Mouse (Mus musculus) intestine, postnatal 0 days (tissue): ENCODE measurements at regions not wholly inside any gene's neighbourhood (a gene's known extent, or its start where the extent isn't known, plus 50 kb on each side); places are given as distances from the start of the nearest gene placed in this dataset.

Experiments
- ATAC-seq: fragments of 200-750 bp; cut with Nextera tagmentation; 2 replicates; pipeline ENCODE4 v1.8.0; 2017; ENCODE audit warnings: mild to moderate bottlenecking, moderate TSS enrichment, moderate library complexity
- H3K27ac ChIP-seq: fragments of 300-500 bp; sonication (generic); 2 replicates; pipeline ENCODE4 v1.5.1; 2014; ENCODE audit warnings: mild to moderate bottlenecking, low read depth, low read length, moderate library complexity
- H3K27me3 ChIP-seq: fragments of 300-500 bp; sonication (generic); replicated peaks from 2 replicates; pipeline ENCODE4 v1.6.1; 2014; ENCODE audit warnings: low read length, mixed read lengths; ENCODE audit not compliant: control insufficient read depth, insufficient read depth
- H3K36me3 ChIP-seq: fragments of 300-500 bp; sonication (generic); 2 replicates; pipeline ENCODE4 v1.6.1; 2014; ENCODE audit warnings: mild to moderate bottlenecking, moderate library complexity; ENCODE audit not compliant: control insufficient read depth, insufficient read depth
- H3K4me1 ChIP-seq: fragments of 300-500 bp; sonication (generic); replicated peaks from 2 replicates; pipeline ENCODE4 v1.6.1; 2014; ENCODE audit warnings: antibody characterized with exemption, low read length, mixed read lengths; ENCODE audit not compliant: control insufficient read depth, insufficient read depth
- H3K4me2 ChIP-seq: fragments of 300-500 bp; sonication (generic); replicated peaks from 2 replicates; pipeline ENCODE4 v1.6.1; 2014; ENCODE audit warnings: low read depth, mild to moderate bottlenecking, moderate library complexity
- H3K4me3 ChIP-seq: fragments of 300-500 bp; sonication (generic); 2 replicates; pipeline ENCODE4 v1.5.1; 2014; ENCODE audit warnings: low read depth, low read length
- H3K9ac ChIP-seq: fragments of 300-500 bp; sonication (generic); 2 replicates; pipeline ENCODE4 v1.6.1; 2014; ENCODE audit warnings: mild to moderate bottlenecking, low read depth, low read length
- H3K9me3 ChIP-seq: fragments of 300-500 bp; sonication (generic); 2 replicates; pipeline ENCODE4 v1.6.1; 2016; ENCODE audit warnings: mixed run types; ENCODE audit not compliant: control insufficient read depth
- CTCF ChIP-seq: sonication (generic); IDR thresholded peaks from 2 replicates; pipeline ENCODE4 v1.5.1; 2016; ENCODE audit warnings: low read depth, mild to moderate bottlenecking, control low read depth, antibody characterized with exemption, moderate library complexity
- WGBS: fragments of 180-500 bp; shearing (Covaris S2); extraction: QIAGEN DNeasy Blood & Tissue Kit; methylation state at CpG from one replicate; pipeline ENCODE4 v1.1.7; 2014; 5-methylcytosine and 5-hydroxymethylcytosine counted together

- no peak for TF ChIP-seq CTCF
- no peaks in the 10 kb centered on the region for H3K9me3 ChIP-seq
- no peak overlapping the region for H3K4me3 ChIP-seq
- H3K27ac ChIP-seq, result no peak overlapping the region
- H3K4me2 ChIP-seq, result no peak overlapping the region
- no peaks in the 10 kb centered on the region for H3K4me1 ChIP-seq
- H3K36me3 ChIP-seq, result no peaks in the 10 kb centered on the region
- no peaks in the 10 kb centered on the region for H3K27me3 ChIP-seq
- ATAC-seq, result no peak
- no peak overlapping the region for H3K9ac ChIP-seq
Observed at GRCm38 (mm10) chr8:101591115-101591514, 1194.3 kb downstream of the Cdh11 start.

- no peak for ATAC-seq
- Histone ChIP-seq H3K4me3 (no peak overlapping the region), H3K9me3 (no peaks in the 10 kb centered on the region), H3K36me3 (no peaks in the 10 kb centered on the region), H3K27me3 (no peaks in the 10 kb centered on the region), H3K27ac (no peak overlapping the region), H3K4me2 (no peak overlapping the region), H3K4me1 (no peaks in the 10 kb centered on the region), H3K9ac (no peak overlapping the region)
- no peak for TF ChIP-seq CTCF
- WGBS, result 83% methylated on average over 3 of the region's 3 CpGs
Observed at GRCm38 (mm10) chr8:101590639-101591038, 1194.8 kb downstream of the Cdh11 start.

- 89% methylated on average over 5 of the region's 5 CpGs for WGBS
- Histone ChIP-seq H3K9me3 (no peaks in the 10 kb centered on the region), H3K4me3 (no peak overlapping the region), H3K4me1 (no peaks in the 10 kb centered on the region), H3K27me3 (no peaks in the 10 kb centered on the region), H3K4me2 (no peak overlapping the region), H3K27ac (no peak overlapping the region), H3K36me3 (no peaks in the 10 kb centered on the region), H3K9ac (no peak overlapping the region)
- TF ChIP-seq CTCF, result no peak
- ATAC-seq, result no peak
Observed at GRCm38 (mm10) chr8:101564447-101564846, 1221.0 kb downstream of the Cdh11 start.

- ATAC-seq, result no peak
- no peaks in the 10 kb centered on the region for H3K27me3 ChIP-seq
- no peaks in the 10 kb centered on the region for H3K9me3 ChIP-seq
- no peaks in the 10 kb centered on the region for H3K36me3 ChIP-seq
- no peaks in the 10 kb centered on the region for H3K4me1 ChIP-seq
- no peak overlapping the region for H3K4me3 ChIP-seq
- no peak overlapping the region for H3K9ac ChIP-seq
- no peak overlapping the region for H3K4me2 ChIP-seq
- no peak for TF ChIP-seq CTCF
- 73% methylated on average over 1 of the region's 1 CpGs for WGBS
- H3K27ac ChIP-seq, result no peak overlapping the region
Observed at GRCm38 (mm10) chr8:101522758-101523157, 1262.7 kb downstream of the Cdh11 start.

- no peak for TF ChIP-seq CTCF
- H3K36me3 ChIP-seq, result no peaks in the 10 kb centered on the region
- H3K27me3 ChIP-seq, result no peaks in the 10 kb centered on the region
- H3K9ac ChIP-seq, result no peak overlapping the region
- no peak overlapping the region for H3K4me3 ChIP-seq
- H3K4me2 ChIP-seq, result no peak overlapping the region
- H3K4me1 ChIP-seq, result no peaks in the 10 kb centered on the region
- 66% methylated on average over 2 of the region's 2 CpGs for WGBS
- H3K27ac ChIP-seq, result no peak overlapping the region
- no peak for ATAC-seq
- no peaks in the 10 kb centered on the region for H3K9me3 ChIP-seq
Observed at GRCm38 (mm10) chr8:101478554-101479314, 1306.7 kb downstream of the Cdh11 start.

GRCm38 (mm10) chr8:101466363-101466762, 1319.1 kb downstream of the Cdh11 start:
- no peak for ATAC-seq
- 70% methylated on average over 3 of the region's 3 CpGs for WGBS

More at GRCm38 (mm10) chr8:101466363-101466762, 1319.1 kb downstream of the Cdh11 start:
- Histone ChIP-seq H3K9me3 (no peaks in the 10 kb centered on the region), H3K9ac (no peak overlapping the region), H3K4me2 (no peak overlapping the region), H3K4me1 (no peaks in the 10 kb centered on the region), H3K27me3 (no peaks in the 10 kb centered on the region), H3K4me3 (no peak overlapping the region), H3K36me3 (no peaks in the 10 kb centered on the region), H3K27ac (no peak overlapping the region)
- no peak for TF ChIP-seq CTCF
